Mouse (Mus musculus) heart, embryonic 12.5 days (tissue): ENCODE results near the gene Map2k6. TPM values are rescaled to one million over a fixed set of nuclear protein-coding genes. Genes with fewer than 3 reads are reported as not detected.

Experiments
- ATAC-seq: fragments of 200-750 bp; cut with Nextera tagmentation; 2 replicates; pipeline ENCODE4 v1.8.0; 2017; ENCODE audit warnings: moderate TSS enrichment, moderate library complexity; ENCODE audit not compliant: insufficient number of reproducible peaks, low FRiP score
- H3K27ac ChIP-seq: fragments of 300-500 bp; sonication (generic); 2 replicates; pipeline ENCODE4 v1.5.1; 2016; ENCODE audit warnings: mild to moderate bottlenecking, moderate library complexity; ENCODE audit not compliant: poor library complexity, severe bottlenecking
- H3K27me3 ChIP-seq: fragments of 300-500 bp; sonication (generic); replicated peaks from 2 replicates; pipeline ENCODE4 v1.6.1; 2016; ENCODE audit warnings: mild to moderate bottlenecking, moderate library complexity
- H3K36me3 ChIP-seq: fragments of 300-500 bp; sonication (generic); 2 replicates; pipeline ENCODE4 v1.6.1; 2016; ENCODE audit warnings: mild to moderate bottlenecking, moderate library complexity
- H3K4me1 ChIP-seq: fragments of 300-500 bp; sonication (generic); replicated peaks from 2 replicates; pipeline ENCODE4 v1.6.1; 2016; ENCODE audit warnings: mild to moderate bottlenecking
- H3K4me2 ChIP-seq: fragments of 300-500 bp; sonication (generic); 2 replicates; pipeline ENCODE4 v1.6.1; 2016; ENCODE audit warnings: mild to moderate bottlenecking, moderate library complexity
- H3K4me3 ChIP-seq: fragments of 300-500 bp; sonication (generic); 2 replicates; pipeline ENCODE4 v1.5.1; 2016; ENCODE audit warnings: mild to moderate bottlenecking
- H3K9ac ChIP-seq: fragments of 300-500 bp; sonication (generic); 2 replicates; pipeline ENCODE4 v1.6.1; 2016; ENCODE audit warnings: mild to moderate bottlenecking, moderate library complexity
- H3K9me3 ChIP-seq: fragments of 300-500 bp; sonication (generic); replicated peaks from 2 replicates; pipeline ENCODE4 v1.6.1; 2016; ENCODE audit warnings: mild to moderate bottlenecking, moderate library complexity
- WGBS: fragments of 180-500 bp; shearing (Covaris S2); methylation state at CpG from one replicate; pipeline ENCODE4 v1.1.7; 2016; 5-methylcytosine and 5-hydroxymethylcytosine counted together
- polyA plus RNA-seq: library from polyadenylated mRNA; unstranded; fragments of >200 nt; fragmentation: Nextera tagmentation; extraction: Ambion mirVana; gene quantifications from 2 replicates; pipeline ENCODE4 v1.2.1, GENCODE M21; 2016

The Map2k6 gene
- polyA plus RNA-seq, 1 experiment from 2014 or later, result 13.7 TPM

DNA sequence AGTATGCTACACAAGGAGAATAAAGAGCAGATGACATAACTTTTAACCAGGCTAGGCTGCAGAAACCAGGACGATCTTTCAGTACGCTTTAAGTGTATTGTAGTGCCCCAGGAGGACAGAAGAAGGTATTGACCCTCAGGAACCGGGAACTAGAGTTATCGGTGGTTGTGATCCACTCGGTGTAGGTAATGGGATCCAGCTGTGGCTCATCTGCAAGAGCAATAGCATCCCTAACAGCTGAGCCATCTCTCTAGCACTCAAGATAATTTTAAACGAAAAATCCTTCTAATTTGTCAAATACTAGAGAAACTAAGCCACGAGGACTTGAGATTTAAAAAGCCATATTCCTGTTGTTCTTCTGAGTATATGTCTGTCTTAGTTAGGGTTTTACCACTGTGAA, 132.2 kb downstream of the Map2k6 start:
- Histone ChIP-seq H3K4me1 (no peaks in the 10 kb centered on the region), H3K4me3 (no peak overlapping the region), H3K9ac (no peak overlapping the region), H3K27ac (no peak overlapping the region), H3K9me3 (no peaks in the 10 kb centered on the region), H3K4me2 (no peak overlapping the region), H3K36me3 (no peaks in the 10 kb centered on the region), H3K27me3 (no peaks in the 10 kb centered on the region)
- ATAC-seq, result no peak
- WGBS, result 73% methylated on average over 7 of the region's 7 CpGs

DNA sequence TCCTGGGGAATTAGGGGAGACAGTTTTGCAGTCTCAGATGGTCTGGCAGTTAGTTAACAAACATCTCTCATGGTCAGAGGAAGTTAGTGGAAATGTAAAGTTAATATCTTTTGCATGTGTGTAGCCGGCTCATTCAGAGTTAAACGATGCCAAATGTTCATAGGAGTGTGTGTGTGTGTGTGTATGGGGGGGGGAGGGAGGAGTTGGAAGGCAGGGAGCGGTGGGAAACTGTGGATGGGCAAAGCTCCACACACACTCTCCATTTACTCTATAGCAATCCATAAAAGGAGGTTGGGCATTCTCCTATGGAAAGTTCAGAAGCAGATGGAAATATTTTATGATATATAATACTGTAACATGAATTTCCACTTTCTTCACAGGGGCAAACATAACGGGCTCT, 135.9 kb downstream of the Map2k6 start:
- Histone ChIP-seq H3K4me3 (no peak overlapping the region), H3K9me3 (no peaks in the 10 kb centered on the region), H3K4me2 (no peak overlapping the region), H3K36me3 (no peaks in the 10 kb centered on the region), H3K27me3 (no peaks in the 10 kb centered on the region), H3K4me1 (no peaks in the 10 kb centered on the region), H3K9ac (no peak overlapping the region), H3K27ac (no peak overlapping the region)
- 75% methylated on average over 4 of the region's 4 CpGs for WGBS
- ATAC-seq, result no peak

DNA sequence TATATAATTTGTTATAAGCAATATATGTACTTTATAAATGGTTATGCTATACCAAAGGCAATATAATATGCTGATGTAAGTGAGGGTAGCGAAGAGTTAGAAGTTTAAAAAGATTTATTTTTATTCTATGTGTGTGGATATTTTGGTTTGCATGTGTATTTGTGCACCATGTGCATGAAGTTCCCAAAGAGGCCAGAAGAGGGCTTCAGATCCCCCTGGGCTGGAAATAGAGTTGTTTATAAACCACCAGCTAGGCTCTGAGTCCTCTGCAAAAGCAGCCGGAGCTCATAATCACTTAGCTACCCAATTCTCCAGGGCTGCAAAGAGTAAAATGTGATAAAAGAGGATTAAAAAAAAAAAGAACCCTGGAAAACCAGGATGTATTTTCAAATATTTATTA, 137.6 kb downstream of the Map2k6 start:
- ATAC-seq, result no peak
- WGBS, result 91% methylated on average over 2 of the region's 2 CpGs
- Histone ChIP-seq H3K4me1 (no peaks in the 10 kb centered on the region), H3K9me3 (peaks cover 9% of the 10 kb centered on the region), H3K4me3 (no peak overlapping the region), H3K4me2 (no peak overlapping the region), H3K36me3 (no peaks in the 10 kb centered on the region), H3K27me3 (no peaks in the 10 kb centered on the region), H3K27ac (no peak overlapping the region), H3K9ac (no peak overlapping the region)

DNA sequence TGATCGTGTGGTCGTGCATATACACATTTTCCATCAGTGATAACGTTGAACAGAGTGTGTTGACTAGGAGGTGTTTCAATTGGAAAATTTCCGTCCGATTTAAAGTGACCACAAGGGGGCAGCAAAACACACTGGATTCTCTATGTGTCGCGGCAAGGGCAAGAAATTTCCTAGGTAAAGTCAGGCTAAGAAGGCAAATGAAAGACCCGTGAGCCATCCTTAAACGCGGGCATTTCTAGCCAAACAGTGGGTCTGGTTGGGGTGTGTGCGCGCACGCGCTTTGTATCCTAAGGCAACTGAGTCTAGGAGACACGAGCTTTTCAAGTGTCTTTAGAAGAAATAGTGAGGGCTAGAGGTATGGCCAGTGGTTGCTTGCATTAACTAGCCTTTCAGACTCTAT, 138.7 kb downstream of the Map2k6 start:
- ATAC-seq, result no peak
- 11% methylated on average over 15 of the region's 15 CpGs for WGBS
- Histone ChIP-seq H3K27ac (no peak overlapping the region), H3K9me3 (peaks cover 9% of the 10 kb centered on the region), H3K9ac (no peak overlapping the region), H3K27me3 (no peaks in the 10 kb centered on the region), H3K36me3 (no peaks in the 10 kb centered on the region), H3K4me3 (peak overlapping the region; percentile 30), H3K4me1 (no peaks in the 10 kb centered on the region), H3K4me2 (peak overlapping the region; percentile 66)

DNA sequence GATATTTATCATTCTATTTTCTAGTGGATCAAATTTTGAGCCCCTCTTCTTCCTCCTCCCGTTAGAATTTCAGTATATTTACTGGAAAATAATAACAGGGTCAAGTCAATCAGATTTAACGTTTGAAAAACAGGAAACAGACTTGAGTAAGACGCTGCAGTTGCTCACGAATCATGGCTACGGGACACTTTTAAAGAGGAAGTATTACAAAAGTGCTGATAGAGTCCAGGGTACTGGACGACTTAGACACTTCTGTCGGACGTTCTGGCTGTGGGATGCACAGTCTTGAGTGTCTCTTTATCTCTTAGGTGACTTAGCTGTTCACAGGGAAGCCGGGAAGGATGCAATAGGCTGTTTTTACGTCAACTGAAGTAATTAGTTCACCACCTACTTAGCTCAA, 139.3 kb downstream of the Map2k6 start:
- Histone ChIP-seq H3K4me1 (no peaks in the 10 kb centered on the region), H3K4me3 (no peak overlapping the region), H3K9ac (no peak overlapping the region), H3K27me3 (no peaks in the 10 kb centered on the region), H3K9me3 (peaks cover 9% of the 10 kb centered on the region), H3K4me2 (no peak overlapping the region), H3K27ac (no peak overlapping the region), H3K36me3 (no peaks in the 10 kb centered on the region)
- ATAC-seq, result no peak
- 36% methylated on average over 10 of the region's 10 CpGs for WGBS

DNA sequence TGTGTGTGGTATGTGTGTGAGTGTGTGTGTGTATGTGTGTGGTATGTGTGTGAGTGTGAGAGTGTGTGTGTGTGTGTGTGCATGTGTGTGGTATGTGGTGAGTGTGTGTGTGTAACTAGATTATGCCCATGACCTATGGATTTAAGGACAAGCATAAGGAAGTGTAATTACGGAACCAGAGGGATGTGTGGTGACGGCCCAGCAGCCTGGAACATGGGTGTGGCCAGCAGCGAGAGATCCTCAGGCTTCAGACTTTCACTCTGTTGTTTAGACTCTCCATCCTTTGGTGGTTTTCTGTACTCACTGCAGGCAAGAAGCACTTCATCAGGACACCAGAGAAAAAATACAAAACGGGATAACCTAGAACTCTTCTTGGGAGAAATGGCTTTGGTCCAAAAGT, 143.0 kb downstream of the Map2k6 start:
- no peaks in the 10 kb centered on the region for H3K4me1 ChIP-seq
- H3K9me3 ChIP-seq, result peaks cover 9% of the 10 kb centered on the region
- no peak overlapping the region for H3K4me3 ChIP-seq
- WGBS, result 85% methylated on average over 4 of the region's 4 CpGs
- no peak overlapping the region for H3K27ac ChIP-seq
- no peaks in the 10 kb centered on the region for H3K27me3 ChIP-seq
- H3K9ac ChIP-seq, result no peak overlapping the region
- ATAC-seq, result no peak
- no peak overlapping the region for H3K4me2 ChIP-seq
- no peaks in the 10 kb centered on the region for H3K36me3 ChIP-seq

DNA sequence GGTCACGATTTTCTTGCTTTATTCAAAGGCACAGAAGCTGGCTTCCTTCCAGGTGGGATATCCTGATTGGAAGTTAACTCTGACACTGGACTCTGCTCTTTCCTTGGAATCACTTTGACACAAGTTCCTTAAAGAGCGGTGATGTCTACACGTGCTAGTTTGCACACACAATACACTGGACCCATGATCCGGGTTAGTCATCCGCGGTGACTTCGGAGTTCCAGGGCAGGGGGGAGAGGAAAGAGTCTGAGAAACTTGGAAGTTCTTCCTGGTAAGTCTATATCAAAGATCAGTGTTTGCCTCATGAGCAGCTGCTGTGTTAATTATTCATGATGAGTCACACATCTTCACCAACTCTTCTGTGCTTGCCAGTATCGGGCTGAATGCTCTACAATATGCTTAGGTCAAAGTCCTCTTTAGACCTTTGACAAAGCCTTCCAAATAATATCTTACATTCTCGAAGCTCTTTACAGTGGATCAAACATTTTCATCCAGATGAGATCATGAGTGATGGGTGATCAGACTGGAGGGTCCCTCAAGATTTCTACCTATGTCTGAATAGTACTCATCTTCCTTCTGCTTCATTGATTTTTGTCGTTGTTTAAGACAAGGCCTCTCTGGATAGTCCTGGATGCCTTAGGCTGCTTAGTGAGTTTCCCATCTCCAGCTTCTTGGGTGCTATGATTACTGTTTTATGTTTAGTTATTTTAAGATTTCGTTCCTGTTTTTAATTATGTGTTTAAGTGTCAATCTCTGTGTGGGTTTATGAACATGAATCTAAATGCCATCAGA, 145.7 kb downstream of the Map2k6 start:
- 76% methylated on average over 11 of the region's 11 CpGs for WGBS
- H3K9ac ChIP-seq, result no peak overlapping the region
- no peak overlapping the region for H3K27ac ChIP-seq
- no peaks in the 10 kb centered on the region for H3K27me3 ChIP-seq
- H3K4me3 ChIP-seq, result no peak overlapping the region
- H3K36me3 ChIP-seq, result no peaks in the 10 kb centered on the region
- ATAC-seq, result no peak
- no peaks in the 10 kb centered on the region for H3K4me1 ChIP-seq
- H3K4me2 ChIP-seq, result no peak overlapping the region
- H3K9me3 ChIP-seq, result peaks cover 9% of the 10 kb centered on the region

DNA sequence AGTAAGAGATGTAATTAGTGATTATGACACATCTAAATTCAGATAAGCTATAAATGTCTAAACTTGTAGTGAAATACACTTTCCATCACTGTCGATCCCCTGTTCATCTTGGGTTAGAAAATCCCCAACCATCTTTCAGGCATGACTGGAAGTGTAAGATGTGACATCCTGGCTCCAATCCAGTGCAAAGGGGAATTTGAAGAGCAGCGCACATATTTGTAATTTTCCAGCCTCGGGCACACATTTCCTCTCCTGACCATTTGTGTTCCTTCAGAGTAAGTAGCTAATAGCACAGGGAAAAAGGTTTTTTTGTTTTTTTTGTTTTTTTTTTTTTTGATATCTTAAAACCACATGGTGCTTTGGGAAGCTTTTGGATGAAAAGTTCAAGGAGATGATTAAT, 146.5 kb downstream of the Map2k6 start:
- Histone ChIP-seq H3K27me3 (no peaks in the 10 kb centered on the region), H3K4me1 (no peaks in the 10 kb centered on the region), H3K9me3 (peaks cover 5% of the 10 kb centered on the region), H3K36me3 (no peaks in the 10 kb centered on the region), H3K4me3 (no peak overlapping the region), H3K4me2 (no peak overlapping the region), H3K9ac (no peak overlapping the region), H3K27ac (no peak overlapping the region)
- no peak for ATAC-seq
- WGBS, result 67% methylated on average over 3 of the region's 3 CpGs

DNA sequence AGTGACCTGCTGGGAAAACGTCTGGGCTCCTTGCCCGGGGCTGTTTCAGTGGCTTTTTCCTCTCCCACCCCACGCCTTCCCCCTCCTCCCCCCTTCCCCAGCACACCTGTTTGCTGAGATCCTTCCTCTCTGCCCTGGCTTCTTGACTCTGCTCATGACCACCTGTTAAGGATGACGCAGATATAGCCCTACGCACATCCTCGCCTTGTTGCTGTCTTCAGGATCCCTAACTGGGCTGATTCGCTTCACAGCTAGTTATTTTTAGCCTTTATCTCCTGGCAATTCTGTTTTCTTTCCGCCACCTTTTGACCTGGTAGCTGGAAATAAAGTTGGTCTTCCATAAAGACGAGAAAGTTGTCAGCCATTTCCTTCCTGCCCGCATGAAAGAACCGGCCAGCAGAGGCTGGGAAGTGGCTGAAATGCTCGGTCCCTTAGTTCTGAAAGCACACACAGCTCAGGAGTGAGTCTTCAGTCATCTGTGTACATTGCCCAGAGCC, 152.6 kb downstream of the Map2k6 start:
- Histone ChIP-seq H3K9me3 (no peaks in the 10 kb centered on the region), H3K27me3 (no peaks in the 10 kb centered on the region), H3K4me2 (peak overlapping the region; percentile 44), H3K36me3 (no peaks in the 10 kb centered on the region), H3K4me3 (no peak overlapping the region), H3K27ac (no peak overlapping the region; the same call in 1 of the 2 replicates), H3K9ac (no peak overlapping the region), H3K4me1 (peaks cover 7% of the 10 kb centered on the region)
- WGBS, result 26% methylated on average over 12 of the region's 12 CpGs
- peak; percentile 79 for ATAC-seq

DNA sequence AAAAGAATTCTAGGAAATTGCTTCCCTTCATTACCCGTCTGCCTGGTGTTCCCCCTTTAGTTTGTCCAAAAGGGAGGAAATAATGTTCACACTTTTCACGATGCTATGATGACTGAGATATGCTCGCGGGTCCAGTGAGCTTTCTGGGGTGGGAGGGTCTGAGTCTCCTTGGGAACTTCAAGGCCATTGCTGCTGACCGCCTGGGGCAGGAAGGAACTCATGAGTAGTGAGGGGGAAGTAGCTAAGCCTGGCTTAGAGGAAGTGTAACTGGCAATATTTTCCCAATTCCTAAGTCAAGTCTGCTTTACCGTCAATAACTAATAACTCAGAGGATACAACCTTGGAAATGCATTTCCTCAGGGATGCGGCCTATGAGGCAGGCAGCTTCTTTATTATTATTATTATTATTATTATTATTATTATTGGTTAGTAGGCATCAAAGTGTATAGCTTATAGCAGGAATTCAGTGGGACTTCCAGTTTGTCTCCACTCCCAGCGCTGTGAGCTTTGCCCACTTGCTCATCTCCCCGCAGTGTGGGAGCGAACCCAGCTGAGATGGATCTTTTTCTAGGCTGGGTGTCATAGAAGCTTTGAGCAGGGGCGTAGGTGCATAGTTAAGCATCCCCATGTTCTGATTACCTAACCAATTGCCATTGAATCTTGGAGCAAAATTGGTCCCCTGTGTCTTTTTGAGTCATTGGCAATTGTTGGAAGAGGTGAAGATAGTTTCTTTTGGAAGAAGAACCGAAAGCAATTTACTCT, 163.6 kb downstream of the Map2k6 start:
- Histone ChIP-seq H3K4me1 (0 out of 2 replicates have a peak, but pooled peaks cover 3% of the 10 kb centered on the region), H3K9ac (no peak overlapping the region), H3K9me3 (no peaks in the 10 kb centered on the region), H3K27ac (no peak overlapping the region), H3K4me2 (no peak overlapping the region), H3K36me3 (no peaks in the 10 kb centered on the region), H3K4me3 (no peak overlapping the region), H3K27me3 (no peaks in the 10 kb centered on the region)
- 75% methylated on average over 12 of the region's 12 CpGs for WGBS
- no peak for ATAC-seq

DNA sequence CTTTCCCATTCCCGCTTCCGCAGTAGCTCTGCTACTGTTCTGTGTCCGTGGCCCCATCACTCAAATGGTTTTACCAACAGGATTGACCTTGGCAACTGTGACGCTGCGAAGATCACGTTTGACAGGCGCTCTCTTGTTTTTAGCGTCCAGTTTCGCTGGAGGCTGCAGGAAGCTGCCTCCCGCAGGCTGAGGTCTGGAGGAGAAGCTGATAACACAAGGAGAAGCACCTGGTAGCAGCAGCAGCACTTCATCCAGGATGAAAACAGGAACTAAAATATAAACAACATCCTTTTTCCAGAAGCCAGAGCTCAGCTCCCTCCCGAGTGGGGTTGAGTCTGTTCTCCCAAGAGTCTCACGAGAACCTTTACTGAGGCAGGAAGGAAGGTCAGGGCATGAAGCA, 164.3 kb downstream of the Map2k6 start:
- Histone ChIP-seq H3K36me3 (no peaks in the 10 kb centered on the region), H3K4me3 (no peak overlapping the region), H3K9me3 (no peaks in the 10 kb centered on the region), H3K4me2 (peak overlapping the region; percentile 31), H3K27ac (no peak overlapping the region), H3K27me3 (no peaks in the 10 kb centered on the region), H3K9ac (no peak overlapping the region), H3K4me1 (0 out of 2 replicates have a peak, but pooled peaks cover 3% of the 10 kb centered on the region)
- 25% methylated on average over 12 of the region's 12 CpGs for WGBS
- ATAC-seq, result no peak
